Mouse (Mus musculus) bone marrow, adult 2 months (tissue): ENCODE results near the gene Ferd3l. TPM values are rescaled to one million over a fixed set of nuclear protein-coding genes. Genes with fewer than 3 reads are reported as not detected.

Experiments
- H3K27ac ChIP-seq: fragments of 200-500 bp; 2 replicates; pipeline ENCODE4 v1.5.1; 2012; ENCODE audit warnings: low read depth, mild to moderate bottlenecking, control low read depth, inconsistent platforms, low read length; ENCODE audit not compliant: control insufficient read depth, poor library complexity, insufficient read depth
- H3K4me1 ChIP-seq: fragments of 200-500 bp; 2 replicates; pipeline ENCODE4 v1.6.1; 2011; ENCODE audit warnings: low read length; ENCODE audit not compliant: control insufficient read depth, insufficient read depth
- H3K4me3 ChIP-seq: fragments of 200-500 bp; replicated peaks from 2 replicates; pipeline ENCODE3; 2011; ENCODE audit warnings: mild to moderate bottlenecking, low read depth, low read length, control low read depth; ENCODE audit not compliant: control insufficient read depth
- CTCF ChIP-seq: fragments of 200-500 bp; IDR thresholded peaks from 2 replicates; pipeline ENCODE4 v1.5.1; 2011; ENCODE audit warnings: low read length, control low read depth; ENCODE audit not compliant: control insufficient read depth, insufficient read depth
- POLR2A ChIP-seq: fragments of 200-500 bp; IDR thresholded peaks from 2 replicates; pipeline ENCODE4 v1.6.1; 2011; ENCODE audit warnings: low read depth, mild to moderate bottlenecking, control low read depth, low read length, borderline replicate concordance; ENCODE audit not compliant: control insufficient read depth
- WGBS: fragments of 180-500 bp; shearing (Covaris S2); methylation state at CpG from one replicate; pipeline ENCODE4 v1.1.7; 2018; 5-methylcytosine and 5-hydroxymethylcytosine counted together
- polyA plus RNA-seq: library from polyadenylated mRNA; stranded (reverse); fragments of >200 nt; gene quantifications from 2 replicates; pipeline ENCODE4 v1.2.4, GENCODE M21; 2011; ENCODE audit warnings: low replicate concordance; ENCODE audit not compliant: missing spikeins, insufficient read depth, insufficient read length

Ferd3l gene
- not detected in 2 replicates for polyA plus RNA-seq

DNA sequence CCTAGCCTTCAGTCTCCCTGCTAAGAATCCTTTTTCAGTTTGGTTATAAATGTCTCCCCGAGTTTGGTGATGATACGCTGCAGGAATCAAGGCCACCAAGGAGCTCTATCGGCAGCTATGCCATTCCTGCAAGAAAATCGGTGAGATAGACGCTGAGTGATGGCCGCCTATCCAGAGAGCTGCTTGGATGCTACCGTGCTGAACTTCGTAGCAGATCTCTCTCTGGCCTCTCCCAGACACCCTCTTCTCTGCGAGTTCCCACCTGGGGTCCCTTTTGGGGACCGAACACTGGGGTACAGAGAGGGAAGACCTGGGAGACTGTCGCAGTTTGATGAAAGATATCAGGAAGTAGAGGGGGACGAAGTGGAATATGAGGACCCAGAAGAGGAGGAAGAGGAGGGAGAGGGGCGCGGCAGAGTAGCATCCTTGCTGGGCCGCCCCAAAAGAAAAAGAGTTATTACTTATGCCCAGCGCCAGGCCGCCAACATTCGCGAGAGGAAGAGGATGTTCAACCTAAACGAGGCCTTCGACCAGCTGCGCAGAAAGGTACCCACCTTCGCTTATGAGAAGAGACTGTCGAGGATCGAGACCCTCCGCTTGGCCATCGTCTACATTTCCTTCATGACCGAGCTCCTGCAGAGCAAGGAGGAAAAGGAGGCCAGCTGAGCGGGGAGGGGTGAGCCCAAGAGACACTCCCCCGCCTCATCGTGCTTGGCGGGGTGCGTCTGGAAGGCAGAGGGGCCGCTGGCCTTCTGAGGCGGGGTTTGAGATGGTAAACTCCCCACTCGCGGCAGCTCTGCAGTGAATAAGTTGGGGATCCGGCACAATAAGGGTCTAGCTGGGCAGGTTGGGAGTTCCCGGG, at the start of gene Ferd3l:
Ferd3l (plus strand) TSS at position 95 of the 862 bp plus-strand sequence.
- TF ChIP-seq POLR2A (no peak), CTCF (no peak)
- H3K27ac ChIP-seq = no peak within 1 kb of the TSS
- 4% methylated on average over 39 of the region's 39 CpGs for WGBS
- no peak within 1 kb of the TSS for H3K4me3 ChIP-seq
- no peaks in the 10 kb centered on the region for H3K4me1 ChIP-seq

- Histone ChIP-seq H3K4me1 (no peaks in the 10 kb centered on the region), H3K4me3 (no peak overlapping the region), H3K27ac (no peak overlapping the region)
- TF ChIP-seq CTCF (no peak), POLR2A (no peak)
- WGBS = 43% methylated on average over 2 of the region's 2 CpGs
These were observed 34.3 kb upstream of the Ferd3l start for GRCm38 (mm10) chr12:33893956-33894355.

GRCm38 (mm10) chr12:33894621-33895020, 33.6 kb upstream of the Ferd3l start:
- no peak for TF ChIP-seq CTCF
- TF ChIP-seq POLR2A = no peak
- Histone ChIP-seq H3K4me3 (no peak overlapping the region), H3K27ac (no peak overlapping the region), H3K4me1 (no peaks in the 10 kb centered on the region)
- WGBS = 44% methylated on average over 1 of the region's 1 CpGs

GRCm38 (mm10) chr12:33926751-33927150, 1.5 kb upstream of the Ferd3l start:
- Histone ChIP-seq H3K4me1 (no peaks in the 10 kb centered on the region), H3K27ac (no peak overlapping the region), H3K4me3 (no peak overlapping the region)
- TF ChIP-seq POLR2A (no peak), CTCF (no peak)
- 12% methylated on average over 3 of the region's 3 CpGs for WGBS

GRCm38 (mm10) chr12:33927334-33928098, 709 bp upstream of the Ferd3l start:
- Histone ChIP-seq H3K4me3 (no peak overlapping the region), H3K27ac (no peak overlapping the region), H3K4me1 (no peaks in the 10 kb centered on the region)
- no peak for TF ChIP-seq CTCF
- TF ChIP-seq POLR2A = no peak
- WGBS = 5% methylated on average over 15 of the region's 15 CpGs

GRCm38 (mm10) chr12:33952843-33953242, 24.6 kb downstream of the Ferd3l start:
- Histone ChIP-seq H3K27ac (no peak overlapping the region), H3K4me1 (no peaks in the 10 kb centered on the region), H3K4me3 (no peak overlapping the region)
- no peak for TF ChIP-seq CTCF
- no peak for TF ChIP-seq POLR2A
- WGBS = 15% methylated on average over 3 of the region's 3 CpGs

- Histone ChIP-seq H3K27ac (no peak overlapping the region), H3K4me1 (no peaks in the 10 kb centered on the region), H3K4me3 (no peak overlapping the region)
- TF ChIP-seq POLR2A (no peak), CTCF (no peak)
- 17% methylated on average over 8 of the region's 8 CpGs for WGBS
These were observed 26.8 kb downstream of the Ferd3l start for GRCm38 (mm10) chr12:33954931-33955565.
